Mouse (Mus musculus) small intestine, adult 2 months (tissue): ENCODE measurements around the gene Tprg. TPM values are rescaled to one million over a fixed set of nuclear protein-coding genes. Genes with fewer than 3 reads are reported as not detected.

Source experiments
- H3K27ac ChIP-seq: fragments of 200-500 bp; 2 replicates; pipeline ENCODE4 v1.5.1; 2012; ENCODE audit warnings: low read depth, low read length, control low read depth, inconsistent platforms; ENCODE audit not compliant: insufficient read depth
- H3K27me3 ChIP-seq: fragments of 200-500 bp; 2 replicates; pipeline ENCODE4 v1.6.1; 2012; ENCODE audit warnings: mild to moderate bottlenecking, moderate library complexity, low read length, inconsistent platforms; ENCODE audit not compliant: control insufficient read depth, insufficient read depth
- H3K36me3 ChIP-seq: fragments of 200-500 bp; 2 replicates; pipeline ENCODE4 v1.6.1; 2012; ENCODE audit warnings: mild to moderate bottlenecking, low read length, control low read depth, inconsistent platforms; ENCODE audit not compliant: control insufficient read depth, insufficient read depth
- H3K4me1 ChIP-seq: fragments of 200-500 bp; 2 replicates; pipeline ENCODE4 v1.6.1; 2012; ENCODE audit warnings: low read length, inconsistent platforms, mixed read lengths; ENCODE audit not compliant: control insufficient read depth, insufficient read depth, insufficient read length
- H3K4me3 ChIP-seq: fragments of 200-500 bp; 2 replicates; pipeline ENCODE4 v1.5.1; 2012; ENCODE audit warnings: low read depth, mild to moderate bottlenecking, control low read depth, inconsistent platforms, low read length, moderate library complexity
- CTCF ChIP-seq: fragments of 200-500 bp; IDR thresholded peaks from 2 replicates; pipeline ENCODE4 v1.5.1; 2012; ENCODE audit warnings: low read depth, mild to moderate bottlenecking, control low read depth, inconsistent platforms, low read length, moderate library complexity, mixed read lengths; ENCODE audit not compliant: insufficient replicate concordance, insufficient read length; ENCODE audit errors: extremely low read depth
- POLR2A ChIP-seq: fragments of 200-500 bp; IDR thresholded peaks from 2 replicates; pipeline ENCODE4 v1.6.1; 2012; ENCODE audit warnings: low read depth, mild to moderate bottlenecking, control low read depth, inconsistent platforms, low read length, moderate library complexity
- WGBS: fragments of 180-500 bp; shearing (Covaris S2); methylation state at CpG from one replicate; pipeline ENCODE4 v1.1.7; 2018; 5-methylcytosine and 5-hydroxymethylcytosine counted together
- polyA plus RNA-seq: library from polyadenylated mRNA; depleted of rRNA; stranded (reverse); fragments of >200 nt; gene quantifications from 2 replicates; pipeline ENCODE4 v1.2.3, GENCODE M21; 2012

The Tprg gene
- polyA plus RNA-seq, 1 experiment = not detected

DNA sequence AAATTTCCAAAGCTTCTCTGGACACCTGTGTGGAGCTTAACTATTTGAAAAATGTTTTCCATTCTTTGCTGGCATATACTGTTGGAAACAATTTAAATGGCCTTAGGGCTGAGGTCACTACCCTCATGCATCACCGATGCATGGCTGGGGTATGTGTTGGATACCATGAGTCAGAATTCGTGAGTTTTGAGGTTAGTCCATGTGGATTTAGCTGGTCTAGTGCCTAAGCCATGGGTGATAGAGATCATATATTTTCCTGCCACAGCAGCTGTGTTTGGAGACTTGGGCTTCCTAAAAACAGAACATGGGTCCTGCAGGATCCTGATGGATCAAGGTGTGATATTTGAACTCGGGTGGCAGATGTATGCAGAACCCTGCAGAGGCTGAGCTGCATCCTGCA is 181.4 kb downstream of the Tprg start:
- WGBS = 84% methylated on average over 3 of the region's 3 CpGs
- Histone ChIP-seq H3K4me3 (no peak overlapping the region), H3K4me1 (no peaks in the 10 kb centered on the region)

GRCm38 (mm10) chr16:25468662-25469061 is 182.0 kb downstream of the Tprg start:
- TF ChIP-seq POLR2A = no peak
- TF ChIP-seq CTCF = no peak
- Histone ChIP-seq H3K36me3 (no peaks in the 10 kb centered on the region), H3K27ac (no peak overlapping the region), H3K27me3 (no peaks in the 10 kb centered on the region), H3K4me1 (no peaks in the 10 kb centered on the region), H3K4me3 (no peak overlapping the region)
- WGBS = 55% methylated on average over 5 of the region's 5 CpGs

More for the DNA sequence above, 181.4 kb downstream of the Tprg start:
- Histone ChIP-seq H3K36me3 (no peaks in the 10 kb centered on the region), H3K27me3 (no peaks in the 10 kb centered on the region), H3K27ac (no peak overlapping the region)
- TF ChIP-seq POLR2A = no peak
- TF ChIP-seq CTCF = no peak
